Mouse (Mus musculus) ovary, postnatal 10 days (tissue): Measurements from ENCODE around the gene Wdr45.
"Not testable (repeated sequence)": the region's sequence is repeated elsewhere in the genome, so short reads cannot be mapped to it uniquely, and the experiment has no call there.

Experiments
- DNase-seq: peaks from one replicate; pipeline ENCODE4 v3.0.0; 2022; ENCODE audit warnings: low spot score

Gene Wdr45

DNA sequence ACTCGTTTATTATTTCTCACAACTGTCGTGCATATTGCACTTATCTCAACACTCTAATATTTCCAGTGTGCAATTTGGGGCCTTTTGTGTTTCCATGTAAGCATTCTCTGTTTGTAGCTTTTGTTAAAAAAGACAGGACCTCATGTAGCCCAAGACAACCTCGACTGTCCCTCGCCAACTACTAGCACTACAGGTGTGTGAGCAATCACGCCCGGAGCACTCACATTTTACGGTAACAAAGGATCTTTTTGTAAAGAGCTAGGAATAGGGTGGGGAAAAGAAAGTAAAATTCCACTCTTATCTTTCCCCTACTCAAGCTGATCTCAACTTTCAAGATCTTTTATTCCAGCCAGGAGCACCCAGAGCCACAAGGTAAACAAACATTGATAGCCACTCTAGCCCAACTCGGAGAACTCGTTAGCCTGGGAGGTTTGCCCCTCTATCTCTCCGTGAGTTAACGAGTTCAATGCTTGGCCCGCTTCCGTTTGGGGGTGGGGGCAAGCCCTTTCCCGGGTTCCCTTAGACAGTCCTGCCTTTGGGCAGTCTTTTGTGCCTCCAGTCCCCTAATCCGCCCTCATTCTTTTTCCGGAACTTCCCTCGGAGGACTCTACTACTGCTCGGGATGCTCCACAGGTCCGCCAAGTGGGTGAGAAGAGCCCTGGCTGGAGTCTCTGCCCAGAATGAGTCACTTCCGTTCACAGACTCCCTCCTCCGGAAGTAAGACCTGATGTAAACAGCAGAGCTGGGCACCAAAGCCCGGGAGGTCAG lies 7.6 kb downstream of the Wdr45 start, which contains the start of gene Gm45208:
Gm45208 (plus strand) TSS at position 732 of the 768 bp plus-strand sequence.
- peak; percentile 31 for DNase-seq

DNA sequence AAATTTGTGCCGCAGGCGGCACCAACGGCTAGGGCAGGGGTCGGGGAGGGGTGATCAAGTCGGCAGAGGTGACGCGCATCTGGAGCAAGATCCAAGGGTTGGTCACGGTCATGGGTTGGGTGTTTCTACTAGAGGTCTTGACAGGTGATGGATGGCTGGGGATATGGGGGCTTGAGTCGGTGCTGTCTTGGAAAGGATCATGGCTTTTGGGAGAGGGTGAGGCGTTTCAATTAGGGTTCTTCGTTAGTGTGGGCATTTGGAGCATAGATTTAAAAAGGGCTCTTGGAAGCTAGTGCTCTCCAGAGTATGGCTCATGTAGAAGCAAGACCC lies 8.1 kb downstream of the Wdr45 start:
- DNase-seq: no peak

DNA sequence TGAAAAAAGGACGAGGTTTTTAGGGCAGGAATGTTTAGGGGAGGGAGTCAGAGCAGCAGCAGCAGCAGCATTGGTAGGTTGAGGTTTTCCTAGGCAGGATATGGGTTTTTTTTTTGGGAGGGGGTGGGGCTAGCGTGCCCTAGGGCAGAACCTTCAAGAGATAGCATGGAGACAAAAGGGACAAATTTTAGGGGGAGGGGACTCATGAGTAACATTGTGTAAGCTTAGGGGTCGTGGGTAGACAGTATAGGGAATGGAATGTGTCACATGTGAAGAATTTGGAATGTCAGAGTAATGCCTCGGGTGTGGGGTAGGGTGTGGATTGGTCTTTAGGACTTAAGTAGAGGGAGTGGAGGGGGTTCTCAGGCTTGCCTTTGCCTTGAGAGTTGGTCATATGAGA lies 8.6 kb downstream of the Wdr45 start:
- DNase-seq: no peak

DNA sequence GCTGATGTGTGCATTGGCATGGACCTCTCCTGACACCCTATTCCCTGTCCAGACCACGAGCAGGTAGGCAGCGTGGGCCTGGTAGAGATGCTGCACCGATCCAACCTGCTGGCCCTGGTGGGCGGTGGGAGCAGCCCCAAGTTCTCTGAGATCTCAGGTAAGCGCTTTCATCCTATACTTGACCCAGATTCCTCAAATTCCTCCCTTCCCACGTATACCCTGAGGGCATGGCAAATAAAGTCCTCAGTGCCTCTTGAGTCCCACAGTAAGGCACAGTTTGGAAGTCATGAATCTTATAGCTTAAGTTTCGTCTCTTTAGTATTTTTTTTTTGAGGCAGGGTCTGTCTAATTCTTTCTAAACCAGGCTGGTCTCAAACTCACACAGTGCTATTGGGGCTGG lies 10.0 kb downstream of the Wdr45 start:
- DNase-seq: no peak

DNA sequence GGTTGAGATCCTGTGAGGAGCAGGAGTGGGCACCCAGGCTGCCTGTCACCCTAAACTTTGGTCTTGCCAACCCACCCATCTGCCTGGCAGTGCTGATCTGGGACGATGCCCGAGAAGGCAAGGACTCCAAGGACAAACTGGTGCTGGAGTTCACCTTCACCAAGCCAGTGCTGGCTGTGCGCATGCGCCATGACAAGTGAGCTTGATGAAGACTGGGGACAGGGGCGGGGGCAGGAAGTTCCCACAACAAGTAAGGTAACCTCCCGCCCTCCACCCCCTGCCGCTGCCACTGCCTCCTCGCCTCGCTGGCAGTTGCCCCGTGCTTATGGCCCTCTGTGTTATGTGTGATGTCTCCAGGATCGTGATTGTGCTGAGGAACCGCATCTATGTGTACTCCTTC lies 11.7 kb downstream of the Wdr45 start:
- no peak for DNase-seq

DNA sequence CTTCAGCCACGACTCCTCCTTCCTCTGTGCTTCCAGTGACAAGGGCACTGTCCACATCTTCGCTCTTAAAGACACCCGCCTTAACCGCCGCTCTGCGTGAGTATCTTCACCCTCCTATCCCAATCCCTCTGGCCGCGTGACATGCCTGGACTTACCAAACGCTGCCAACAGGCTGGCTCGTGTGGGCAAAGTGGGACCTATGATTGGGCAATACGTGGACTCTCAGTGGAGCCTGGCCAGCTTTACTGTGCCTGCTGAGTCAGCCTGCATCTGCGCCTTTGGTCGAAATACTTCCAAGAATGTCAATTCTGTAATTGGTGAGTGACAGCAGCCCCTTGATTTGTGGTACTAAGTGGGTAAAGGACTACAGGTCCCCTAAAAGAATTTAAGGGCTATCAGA lies 13.0 kb downstream of the Wdr45 start:
- DNase-seq: no peak

DNA sequence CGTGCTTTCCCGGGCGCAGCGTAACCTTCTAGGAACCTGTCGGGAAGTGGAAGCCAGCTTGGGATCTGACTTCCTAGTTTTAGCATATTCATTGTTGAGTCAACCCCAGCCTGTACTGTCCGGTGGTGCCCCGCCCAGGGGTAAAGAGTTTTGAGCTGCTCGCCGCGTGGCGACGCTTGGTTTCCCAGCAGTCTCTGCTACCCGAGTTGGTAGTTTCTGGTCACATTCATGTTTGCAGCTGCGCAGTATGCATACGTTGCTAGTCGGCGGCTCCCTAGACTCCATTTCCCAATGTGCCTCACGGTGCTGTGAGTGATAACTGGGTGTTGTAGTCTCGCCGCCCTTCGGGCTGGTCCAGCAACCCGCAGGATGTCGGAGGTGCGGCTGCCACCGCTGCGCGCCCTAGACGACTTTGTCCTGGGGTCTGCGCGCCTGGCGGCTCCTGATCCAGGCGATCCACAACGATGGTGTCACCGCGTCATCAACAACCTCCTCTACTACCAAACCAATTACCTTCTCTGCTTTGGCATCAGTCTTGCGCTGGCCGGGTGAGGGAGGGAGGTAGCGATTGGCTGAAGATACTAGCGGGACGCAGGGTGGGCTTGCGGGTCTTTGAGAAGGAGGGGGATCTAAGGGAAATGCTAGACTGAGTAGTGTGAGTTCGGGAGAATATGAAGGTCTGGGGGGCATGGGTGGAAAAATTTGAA lies 14.2 kb downstream of the Wdr45 start, which contains the start of gene Praf2:
Praf2 (plus strand) TSS at position 225 of the 707 bp plus-strand sequence.
- peak; percentile 26 for DNase-seq

DNA sequence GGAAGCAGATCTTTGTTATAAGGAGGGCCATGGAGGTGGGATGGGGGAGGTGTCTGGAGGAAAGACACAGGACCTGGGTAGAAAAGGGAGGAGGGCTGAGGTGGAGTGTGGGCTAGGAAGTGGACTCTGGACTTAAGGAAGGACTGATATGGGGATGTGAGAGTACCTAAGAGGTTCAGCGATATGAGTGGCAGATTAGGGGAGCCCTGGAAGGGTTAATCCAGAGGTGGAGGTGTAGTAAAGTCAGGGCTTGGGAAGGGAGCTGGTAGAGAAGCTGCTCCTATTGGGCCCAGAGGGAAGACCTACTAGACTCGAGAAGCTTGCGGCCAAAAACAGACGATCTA lies 14.8 kb downstream of the Wdr45 start:
- no peak for DNase-seq

DNA sequence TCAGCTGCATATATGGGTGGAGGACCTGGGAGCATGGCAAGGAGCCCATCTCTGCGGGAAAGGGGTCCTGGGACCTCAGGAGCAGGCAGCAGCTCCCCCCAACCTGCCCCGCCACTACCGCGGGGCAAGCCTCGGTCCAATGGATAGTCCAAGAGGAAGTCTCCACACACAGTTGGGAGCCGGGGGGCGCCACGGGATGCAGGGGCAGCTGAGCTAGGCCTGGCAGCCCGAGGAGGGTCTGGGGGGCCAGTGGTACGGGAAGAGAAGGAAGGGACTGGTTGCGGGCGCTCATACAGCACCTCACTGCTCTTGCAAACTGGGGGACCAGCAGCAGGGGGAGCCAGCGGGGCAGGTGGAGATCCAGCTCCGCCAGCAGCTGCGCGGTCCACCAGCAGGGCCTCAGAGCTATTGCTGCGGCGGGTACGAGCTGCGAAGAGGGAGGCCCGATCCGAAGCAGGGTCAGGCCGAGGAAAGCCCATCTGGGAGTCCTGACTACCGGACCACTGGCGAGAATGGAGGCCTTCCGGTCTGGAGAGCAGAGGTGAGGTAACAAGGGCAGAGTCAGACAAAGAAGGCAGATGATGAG lies 19.5 kb downstream of the Wdr45 start:
- DNase-seq: no peak

DNA sequence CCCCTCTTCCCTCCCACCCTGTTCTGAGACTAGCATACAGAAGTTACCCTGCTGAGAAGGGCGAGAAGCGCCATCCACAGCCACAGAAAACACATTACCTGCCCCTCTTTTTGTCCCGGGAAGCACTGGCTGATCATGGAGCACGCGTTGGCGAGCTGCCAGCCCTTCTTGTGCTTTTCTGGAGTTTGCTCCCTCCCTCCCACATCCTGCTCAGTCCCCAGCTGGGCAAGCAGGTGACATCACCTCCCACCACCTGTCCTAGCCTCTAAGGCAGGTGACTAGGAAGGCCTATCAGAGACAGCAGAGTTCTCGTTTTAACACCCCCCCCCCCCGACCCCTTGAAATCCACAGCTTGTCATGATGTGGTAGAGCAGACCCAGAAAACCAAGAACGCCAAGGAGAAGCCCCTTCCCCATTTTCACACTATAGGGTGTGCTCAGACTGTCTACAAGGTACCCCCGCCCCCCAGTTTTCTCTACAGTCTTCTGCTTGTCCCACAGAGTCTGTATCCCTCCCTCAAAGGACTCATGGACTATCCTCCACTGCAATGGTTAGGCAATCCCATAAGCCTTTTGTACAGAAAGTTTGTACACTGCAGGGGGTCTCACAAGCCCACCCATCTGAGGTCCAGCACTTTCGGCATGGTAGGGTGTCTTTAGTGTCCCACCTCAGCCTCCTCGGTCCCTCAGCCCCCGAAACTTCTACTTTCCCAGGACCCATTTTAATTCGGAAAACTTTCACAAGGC lies 25.4 kb downstream of the Wdr45 start:
- no peak for DNase-seq

DNA sequence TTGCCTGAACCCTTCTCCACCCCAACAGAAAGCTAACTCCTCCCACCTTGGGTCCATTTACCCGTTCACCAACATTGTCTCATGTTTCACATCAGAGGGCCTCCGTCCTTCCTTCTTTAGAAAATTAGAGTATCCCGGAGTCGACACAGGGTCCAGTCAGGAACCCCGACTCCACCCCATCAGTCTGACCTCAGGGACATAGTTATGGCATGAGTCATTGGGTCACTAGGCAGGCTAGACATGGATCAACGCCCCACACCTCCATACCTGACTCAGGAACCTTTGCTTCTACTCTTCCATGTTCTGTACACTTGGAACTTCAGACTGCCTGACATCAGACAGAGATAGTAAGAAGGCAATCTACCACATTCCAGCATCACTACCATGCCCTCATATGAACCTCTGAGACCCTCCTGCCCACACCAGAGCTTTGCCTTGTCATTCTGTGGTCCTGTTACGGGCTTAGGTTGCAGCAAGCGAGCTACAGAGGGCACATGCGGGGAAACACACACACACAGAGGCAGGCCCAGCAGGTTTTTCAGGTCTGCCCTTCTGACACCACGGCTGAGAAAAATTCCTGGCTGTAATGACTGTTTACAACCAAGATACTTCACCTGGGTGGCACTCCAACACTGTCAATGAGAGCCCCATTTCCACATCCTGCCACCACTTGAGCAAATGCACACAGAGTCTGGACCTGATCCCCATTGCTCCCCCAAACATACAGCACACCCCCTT lies 26.1 kb downstream of the Wdr45 start:
- DNase-seq: no peak

DNA sequence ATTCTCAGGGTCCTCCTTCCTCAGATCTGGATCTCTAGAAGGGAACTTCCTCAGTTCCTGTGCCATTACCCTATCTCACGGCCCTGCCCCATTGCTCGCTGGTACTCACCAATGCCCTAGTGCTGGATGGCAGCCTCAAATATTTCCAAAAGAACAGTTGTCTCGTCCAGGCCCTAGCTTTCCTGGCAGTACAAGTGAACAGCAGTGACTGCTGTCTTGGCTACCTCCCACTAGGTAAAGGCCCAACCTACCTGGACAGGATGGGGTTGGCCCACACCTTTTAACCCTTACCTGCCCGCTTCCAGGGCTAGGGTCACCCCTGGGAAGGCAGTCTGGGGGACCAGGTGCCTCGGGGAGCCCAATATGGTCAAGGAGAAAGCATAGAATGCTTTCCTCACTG lies 27.0 kb downstream of the Wdr45 start:
- DNase-seq: no peak

DNA sequence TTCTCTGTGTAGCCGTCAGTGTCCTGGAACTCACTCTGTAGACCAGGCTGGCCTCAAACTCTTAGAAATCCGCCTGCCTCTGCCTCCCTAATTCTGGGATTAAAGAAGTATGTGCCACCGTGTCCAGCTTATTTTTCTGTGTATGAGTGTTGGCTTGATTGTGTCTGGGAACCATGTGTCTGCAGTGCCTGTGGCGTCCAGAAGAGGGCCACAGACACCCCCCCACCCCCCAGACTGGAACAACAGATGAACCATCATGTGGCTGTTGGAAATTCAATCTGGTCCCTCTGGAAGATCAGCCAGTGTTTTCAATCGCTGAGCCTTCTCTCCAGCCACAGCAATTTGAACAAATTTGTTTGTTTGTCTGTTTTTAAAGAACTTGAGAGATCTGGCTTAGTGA lies 29.3 kb downstream of the Wdr45 start:
- DNase-seq: no peak

DNA sequence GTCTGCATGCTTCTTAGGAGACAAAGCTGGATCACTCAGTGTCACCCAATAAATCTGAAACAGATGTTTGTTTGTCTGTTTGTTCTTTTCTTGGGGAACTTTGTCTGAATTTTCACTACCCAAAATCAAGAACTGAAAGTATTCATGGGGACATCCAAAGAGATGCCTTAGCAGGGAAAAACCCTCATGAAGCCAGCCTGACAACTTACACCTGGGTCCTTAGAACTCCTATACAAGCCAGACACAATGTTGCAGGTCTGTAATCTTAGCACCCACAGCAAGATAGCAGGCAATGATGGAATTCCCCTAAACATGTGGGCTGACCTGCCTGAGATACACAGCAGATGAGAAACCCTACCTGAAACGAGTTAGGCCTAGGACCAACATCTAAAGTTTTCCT lies 30.8 kb downstream of the Wdr45 start:
- DNase-seq: no peak

DNA sequence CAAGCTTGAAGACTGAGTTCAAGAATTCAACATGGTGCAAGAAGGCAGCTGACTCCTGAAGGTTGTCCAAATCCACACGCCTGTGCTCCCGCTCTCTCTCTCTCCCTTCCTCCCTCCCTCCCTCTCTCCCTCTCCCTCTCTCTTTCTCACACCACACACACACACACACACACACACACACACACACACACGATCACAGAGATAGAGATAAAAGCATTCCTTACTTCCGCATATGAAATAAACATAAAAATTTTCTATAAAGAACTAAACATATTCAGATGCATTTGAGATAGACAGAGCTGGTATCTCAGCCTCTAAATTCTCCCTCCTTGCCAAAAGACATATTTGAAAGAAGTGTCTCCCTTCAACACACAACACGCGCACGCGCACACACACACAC lies 31.3 kb downstream of the Wdr45 start:
- no peak for DNase-seq

DNA sequence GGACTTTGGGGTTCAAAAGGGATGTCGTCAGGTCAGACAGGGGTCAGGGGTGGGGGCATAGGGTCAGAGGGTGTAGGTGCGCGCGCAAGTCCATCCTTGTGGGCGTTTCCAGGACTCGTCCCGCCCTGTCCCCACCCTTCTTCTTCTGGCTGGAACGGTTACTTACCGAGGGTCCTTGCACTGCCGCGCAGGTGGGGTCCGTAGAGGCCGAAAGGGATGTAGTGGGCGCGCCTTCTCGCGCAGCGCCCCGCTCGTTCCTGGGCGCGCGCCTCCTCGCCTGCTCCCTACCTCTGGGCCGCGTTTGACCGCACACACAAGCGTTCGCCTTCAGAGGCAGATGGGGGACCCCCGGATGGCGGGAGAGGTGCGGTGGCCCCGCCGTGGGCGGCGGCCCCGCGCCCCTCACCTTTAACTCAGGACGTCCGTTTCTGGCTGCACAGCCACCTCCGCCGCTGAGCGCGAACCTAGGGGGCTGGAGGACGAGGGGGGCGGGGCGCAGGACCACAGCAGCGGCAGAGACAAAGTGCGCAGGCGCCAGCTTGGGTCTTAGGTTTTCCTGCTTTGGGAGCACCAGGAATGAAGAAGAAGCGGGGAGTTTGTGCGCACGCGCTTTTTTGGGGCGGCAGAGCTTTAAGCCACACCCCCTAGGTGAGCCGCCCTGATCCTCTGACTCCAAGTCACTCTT lies 36.4 kb downstream of the Wdr45 start, which contains the start of gene Ccdc120:
Ccdc120 (minus strand) TSS at position 474 of the 685 bp plus-strand sequence.
- DNase-seq: no peak

DNA sequence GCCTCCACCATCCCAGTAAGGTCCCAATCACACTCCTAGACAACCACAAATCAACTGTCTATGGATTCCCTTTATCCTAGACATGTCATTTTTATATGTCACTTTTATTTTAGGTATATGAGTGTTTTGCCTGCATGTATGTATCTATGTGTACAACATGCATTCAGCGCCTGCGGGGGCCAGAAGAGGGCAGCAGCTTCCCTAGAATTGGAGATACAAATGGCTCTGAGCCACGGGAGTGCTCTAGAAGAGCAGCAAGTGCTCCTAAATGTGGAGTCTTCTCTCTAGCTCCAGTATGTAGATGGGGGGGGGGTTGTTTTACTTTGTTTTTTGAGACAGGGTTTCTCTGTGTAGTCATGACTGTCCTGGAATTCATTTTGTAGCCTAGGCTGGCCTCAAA lies 39.5 kb downstream of the Wdr45 start:
- DNase-seq: not testable (repeated sequence)

DNA sequence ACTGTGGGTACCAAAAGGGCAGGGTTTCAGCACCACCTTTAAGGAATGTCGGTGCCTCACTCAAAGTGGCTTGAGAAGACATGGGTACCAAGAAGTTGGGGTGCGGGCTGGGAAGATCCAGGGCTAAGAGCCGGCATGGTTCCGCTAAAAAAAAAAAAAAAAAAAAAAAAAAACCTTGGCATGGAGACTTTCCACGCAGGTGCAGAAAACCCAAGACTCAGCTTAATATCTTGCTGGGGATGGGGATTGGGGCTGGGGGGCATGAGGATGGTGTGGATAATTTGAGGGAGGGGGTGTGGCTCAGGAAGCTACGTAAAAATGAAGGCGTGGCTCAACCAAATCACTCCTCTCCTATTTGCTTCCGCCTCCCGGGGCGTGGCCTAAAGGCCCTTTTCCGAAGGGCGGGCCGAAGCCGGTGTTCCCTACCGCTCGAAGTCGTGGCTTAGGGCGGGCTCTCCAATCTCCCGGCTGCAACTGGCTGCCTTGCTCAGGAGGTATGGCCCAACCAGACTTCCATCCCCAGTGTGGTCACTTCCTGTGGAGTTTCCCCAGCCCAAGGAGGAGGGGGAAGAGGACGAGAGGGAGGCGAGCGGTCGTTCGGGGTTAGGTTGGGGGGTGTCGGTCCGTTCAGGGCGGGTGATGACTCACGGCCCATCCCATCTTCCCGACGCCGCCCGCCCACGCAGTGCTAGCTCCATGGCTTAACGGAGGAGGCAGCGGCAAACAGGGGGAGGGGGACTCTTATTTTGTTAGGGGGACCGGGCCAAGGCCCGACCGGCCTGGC lies 48.2 kb downstream of the Wdr45 start, which contains the start of gene Tfe3:
Tfe3 (plus strand) TSS at position 424 of the 784 bp plus-strand sequence.
- peak; percentile 35 for DNase-seq

DNA sequence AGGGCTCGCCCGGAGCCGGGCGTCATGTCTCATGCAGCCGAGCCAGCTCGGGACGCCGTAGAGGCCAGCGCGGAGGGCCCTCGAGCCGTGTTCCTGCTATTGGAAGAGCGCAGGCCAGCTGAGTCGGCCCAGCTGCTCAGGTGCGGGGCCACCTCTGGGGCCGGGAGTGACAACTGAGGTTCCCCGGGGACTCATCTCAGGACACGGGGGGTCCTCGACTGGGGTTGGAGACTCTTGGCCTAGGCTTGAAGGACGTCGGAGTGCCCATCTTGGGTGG lies 48.7 kb downstream of the Wdr45 start:
- no peak for DNase-seq

DNA sequence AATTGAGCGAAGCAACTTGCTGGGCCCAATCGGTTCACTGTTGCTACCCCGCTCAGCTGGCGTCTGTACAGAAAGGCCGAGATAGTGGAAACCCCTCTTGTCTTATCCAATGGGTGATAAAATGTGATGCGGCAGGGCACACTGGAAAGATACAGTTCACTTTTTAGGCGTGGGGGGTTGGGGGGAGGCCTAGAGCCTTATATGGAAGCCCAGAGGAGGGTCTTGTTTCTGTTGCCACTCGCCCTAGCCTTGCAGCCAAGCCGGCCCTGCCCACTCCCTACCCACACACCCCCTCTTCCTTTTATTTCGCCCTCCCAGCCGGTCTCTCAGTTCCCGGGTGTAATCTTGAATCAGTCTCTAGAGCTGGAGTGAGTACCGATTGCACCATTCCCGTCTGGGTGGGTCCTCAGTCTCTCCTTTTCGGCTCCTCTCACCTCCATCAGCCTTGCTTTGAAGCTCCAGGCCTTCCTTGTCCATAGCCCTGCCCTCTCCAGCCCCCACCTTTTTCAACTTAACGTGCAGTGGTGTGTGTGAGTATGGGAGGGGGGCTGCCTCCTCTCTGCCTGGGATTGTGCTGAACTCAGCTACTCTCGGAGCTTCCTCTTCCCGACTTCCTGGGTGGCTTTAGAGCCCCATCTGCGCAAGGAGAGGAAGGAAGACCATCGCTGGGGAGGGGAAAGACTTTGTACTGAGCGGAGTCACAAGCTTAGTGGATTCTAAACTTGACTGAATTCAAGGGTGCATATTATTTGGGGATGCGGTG lies 49.7 kb downstream of the Wdr45 start:
- DNase-seq: no peak
